Mouse (Mus musculus) lung, postnatal 25 days (tissue): ENCODE measurements around the gene Trmo.
A peak's percentile ranks its signal among the peaks of the same experiment; 100 is the strongest.

ENCODE experiments used
- DNase-seq: peaks from one replicate; pipeline ENCODE4 v3.0.0; 2022; ENCODE audit warnings: low spot score

Gene Trmo

DNA sequence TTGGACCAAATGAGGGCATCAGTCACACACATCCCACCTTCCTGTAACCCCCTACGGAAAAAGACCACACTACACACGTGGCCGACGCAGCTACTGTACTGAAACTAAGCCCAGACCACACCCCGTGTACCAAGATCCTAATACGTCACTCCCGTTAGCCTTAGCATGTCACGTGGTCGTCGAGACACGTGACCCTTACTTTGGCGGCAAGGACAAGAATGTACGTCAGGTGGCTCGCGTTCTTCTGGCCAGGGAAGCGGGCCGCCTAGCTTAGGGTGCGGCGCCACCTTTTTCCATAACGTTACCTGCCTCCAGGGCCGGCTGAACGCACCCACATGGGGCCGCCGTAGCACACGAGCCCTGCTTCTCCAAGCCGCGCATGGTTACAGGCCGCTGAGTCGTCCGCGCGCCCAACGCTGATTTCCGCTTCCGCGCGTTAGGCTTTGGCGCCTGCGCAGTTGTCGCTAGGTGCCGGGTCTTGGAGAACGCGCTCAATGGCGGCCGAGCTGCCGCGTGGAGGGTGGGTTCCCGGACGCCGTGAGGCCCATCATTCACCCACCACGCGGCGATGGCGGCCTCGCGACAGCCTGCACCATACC is at the start of gene Trmo:
TSS of gene Trmo (minus strand) at position 425 of the 599 bp plus-strand sequence.
- DNase-seq: peak; percentile 95

DNA sequence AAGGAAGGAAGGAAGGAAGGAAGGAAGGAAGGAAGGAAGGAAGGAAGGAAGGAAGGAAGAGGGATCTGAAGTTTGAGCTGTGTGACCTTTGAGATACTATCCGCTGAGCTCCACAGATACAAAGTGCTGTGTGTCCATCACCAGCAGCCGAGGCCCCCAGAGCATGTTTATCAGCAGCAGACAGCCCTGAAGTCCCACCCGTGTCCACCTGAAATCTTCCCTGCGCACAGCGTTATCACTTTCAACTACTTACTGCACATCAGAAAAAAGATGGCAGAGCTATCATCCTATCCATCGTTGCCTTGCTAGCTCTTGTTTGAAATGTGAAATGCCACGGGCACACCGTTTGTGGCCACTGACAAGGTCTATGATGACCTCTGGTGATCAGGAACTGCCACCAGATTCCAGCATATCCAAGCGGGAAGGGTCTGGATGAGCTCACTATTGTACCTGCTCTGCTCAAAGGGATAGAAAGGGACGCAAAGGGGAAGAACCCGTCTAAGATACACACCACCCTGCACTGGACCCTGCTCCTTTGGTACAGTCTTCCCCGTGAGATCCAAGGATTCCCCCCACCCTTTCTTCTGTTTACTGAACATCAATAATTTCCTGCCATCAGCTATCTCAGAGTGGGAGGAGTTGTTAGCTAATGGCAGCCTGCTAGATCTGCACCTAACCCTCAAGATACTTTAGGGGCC is 43.3 kb upstream of the Trmo start:
- no peak for DNase-seq

DNA sequence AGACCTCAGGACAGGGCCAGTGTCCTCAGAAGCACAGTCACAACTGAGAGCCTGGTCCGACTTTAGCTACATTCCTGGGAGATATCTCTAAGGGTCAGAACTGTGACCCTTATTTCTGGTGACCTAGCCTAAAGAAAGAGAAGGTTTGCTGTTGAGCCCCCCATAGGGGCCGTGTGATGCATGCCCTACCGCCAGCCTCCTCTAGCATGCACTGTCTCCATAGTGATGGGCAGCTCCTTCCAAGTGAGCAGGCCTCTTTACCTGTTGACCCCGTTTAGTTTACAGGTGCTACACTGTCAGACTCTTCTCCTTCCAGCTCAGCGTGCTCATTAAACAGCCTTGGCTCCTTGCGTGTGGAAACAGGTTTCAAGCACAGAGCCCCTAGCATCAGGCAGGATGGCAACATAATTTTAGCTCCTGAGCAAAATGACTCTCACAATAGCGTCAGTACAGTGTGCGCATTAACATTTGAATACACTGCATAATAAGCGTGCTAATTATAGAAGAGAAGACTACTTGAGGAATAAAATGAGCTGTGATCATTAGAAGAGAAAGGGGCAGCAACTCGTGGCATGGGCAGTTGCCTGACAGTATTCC is 39.8 kb upstream of the Trmo start:
- no peak for DNase-seq

DNA sequence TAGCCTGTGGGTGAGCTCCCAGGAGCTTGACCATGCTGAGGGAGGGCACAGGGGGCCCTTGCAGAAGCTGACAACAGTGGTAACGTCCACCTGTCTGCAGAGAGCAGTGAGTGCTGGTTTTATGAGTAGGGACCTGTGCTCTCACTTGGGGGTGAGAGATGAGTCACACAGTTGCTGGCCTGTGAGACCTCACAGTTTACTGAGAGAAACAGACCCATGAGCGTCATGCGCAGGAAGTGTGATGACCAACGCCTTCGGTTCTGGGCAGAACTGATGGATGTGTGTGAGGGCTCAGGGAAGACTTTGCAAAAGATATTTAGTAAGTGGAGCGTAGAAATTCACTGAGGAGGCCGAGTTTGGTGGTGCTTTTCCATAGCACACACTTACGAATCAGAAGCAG is 33.4 kb upstream of the Trmo start:
- DNase-seq: no peak

DNA sequence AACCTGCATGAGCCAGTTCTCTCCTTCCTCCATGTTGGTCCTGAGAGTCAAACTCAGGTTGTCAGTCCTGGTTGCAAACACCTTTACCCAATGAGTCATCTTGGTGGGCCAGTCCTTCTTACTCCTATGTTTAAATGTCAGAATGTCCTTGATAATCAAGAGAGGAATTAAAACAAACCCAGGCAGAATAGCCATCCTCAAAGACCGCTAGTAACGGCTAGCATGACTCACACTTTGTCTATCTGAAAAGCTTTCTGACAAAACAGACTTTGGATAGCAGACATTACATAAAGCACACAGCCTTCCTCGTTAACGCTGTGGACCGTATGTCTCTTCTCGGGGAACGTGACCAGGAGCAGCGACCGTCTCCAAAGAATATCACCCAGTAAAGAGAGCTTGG is 29.6 kb upstream of the Trmo start:
- no peak for DNase-seq

DNA sequence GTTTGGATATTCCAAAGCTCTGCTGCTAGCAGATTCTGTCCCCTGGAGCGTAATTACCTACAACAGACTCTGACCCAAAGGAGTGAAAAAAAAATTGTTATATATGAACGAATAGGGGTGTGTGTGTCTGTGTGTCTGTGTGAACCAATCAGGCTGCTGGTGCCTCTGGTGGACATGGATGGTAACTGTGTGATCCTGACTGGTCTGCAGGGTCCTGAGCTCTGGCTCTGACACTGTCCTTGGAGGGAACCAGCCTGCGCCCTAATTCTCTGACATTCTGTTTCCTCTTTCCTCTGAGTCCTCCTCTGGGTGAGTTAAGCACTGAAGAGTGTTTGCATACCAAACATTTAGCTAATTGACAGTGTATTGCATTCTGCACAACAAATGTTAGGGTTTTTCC is 28.3 kb upstream of the Trmo start:
- DNase-seq: peak; percentile 16

DNA sequence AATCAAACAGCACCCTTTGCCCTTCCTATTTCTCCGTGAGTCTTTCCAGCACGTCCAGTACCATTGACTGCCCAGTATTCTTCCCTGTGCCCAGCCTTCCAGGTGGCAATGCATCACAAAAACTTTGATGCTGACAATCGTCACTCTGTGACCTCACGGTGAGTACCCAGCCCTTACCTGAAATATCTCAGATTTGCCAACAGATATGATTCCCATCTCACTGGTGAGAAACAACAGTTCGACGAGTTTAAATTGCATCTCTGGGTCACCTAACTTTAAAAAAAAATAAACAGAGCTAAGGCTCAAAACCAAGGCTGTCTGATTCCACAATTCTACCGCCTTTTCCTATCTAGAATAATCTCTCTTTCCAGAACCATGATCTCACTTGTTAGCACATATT is 24.2 kb upstream of the Trmo start, which contains the start of gene Hemgn:
TSS of gene Hemgn (minus strand) at position 101 of the 400 bp plus-strand sequence.
- no peak for DNase-seq

DNA sequence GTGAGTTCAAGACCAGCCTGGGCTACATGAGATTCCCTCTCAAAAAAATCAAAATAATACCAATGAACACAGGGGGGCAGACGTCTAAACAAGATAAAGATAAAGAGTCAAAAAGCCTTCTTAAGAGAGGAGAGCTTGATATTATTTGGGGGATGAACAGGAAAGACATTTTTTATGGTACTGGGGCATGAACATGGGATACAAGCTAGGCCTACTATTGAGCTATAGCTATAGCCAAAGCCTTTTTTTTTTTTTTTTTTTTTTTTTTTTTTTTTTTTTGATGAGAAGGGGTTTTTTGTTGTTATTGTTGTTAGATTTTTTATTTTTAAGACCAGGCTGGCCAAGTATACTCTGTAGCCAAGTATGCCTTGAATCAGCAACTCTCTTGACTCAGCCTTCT is 22.9 kb upstream of the Trmo start:
- DNase-seq: no peak

DNA sequence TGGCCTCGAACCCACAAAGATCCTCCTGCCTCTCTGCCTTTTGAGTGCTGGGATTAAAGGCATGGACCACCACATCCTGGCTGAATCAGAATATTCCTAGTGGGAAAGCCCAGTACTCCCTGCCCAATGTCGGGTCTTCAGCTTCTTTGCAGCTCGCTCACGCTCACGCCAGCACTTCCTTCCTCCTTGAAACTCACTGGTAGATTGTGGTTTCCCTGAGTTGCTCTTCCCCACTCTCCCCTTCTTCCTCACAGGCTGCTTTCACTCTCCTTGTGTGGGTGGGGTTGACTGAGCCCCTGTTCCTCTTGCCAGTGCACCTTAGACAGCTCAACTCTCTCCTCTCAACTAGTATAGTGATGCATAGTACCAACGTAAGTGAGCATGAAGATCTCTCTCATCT is 22.3 kb upstream of the Trmo start:
- peak; percentile 26 for DNase-seq

DNA sequence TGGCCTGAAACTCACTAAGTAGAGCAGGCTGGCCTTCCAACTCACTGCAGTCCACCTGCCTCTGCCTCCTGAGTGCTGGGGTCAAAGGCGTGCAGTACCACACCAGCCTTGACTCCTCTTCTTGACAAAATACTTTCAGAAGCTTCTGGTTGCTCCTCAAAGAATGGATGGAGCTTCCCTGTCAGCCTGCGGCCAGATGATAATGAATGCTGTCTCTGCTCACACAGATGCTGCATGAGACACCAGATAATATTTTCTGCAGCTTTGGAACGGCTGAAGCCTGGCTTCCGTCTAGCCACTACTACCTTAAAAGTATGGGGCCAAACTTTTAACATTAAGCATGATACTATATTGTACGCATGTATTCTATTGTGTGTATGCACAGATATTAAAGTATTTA is 21.4 kb upstream of the Trmo start:
- no peak for DNase-seq

DNA sequence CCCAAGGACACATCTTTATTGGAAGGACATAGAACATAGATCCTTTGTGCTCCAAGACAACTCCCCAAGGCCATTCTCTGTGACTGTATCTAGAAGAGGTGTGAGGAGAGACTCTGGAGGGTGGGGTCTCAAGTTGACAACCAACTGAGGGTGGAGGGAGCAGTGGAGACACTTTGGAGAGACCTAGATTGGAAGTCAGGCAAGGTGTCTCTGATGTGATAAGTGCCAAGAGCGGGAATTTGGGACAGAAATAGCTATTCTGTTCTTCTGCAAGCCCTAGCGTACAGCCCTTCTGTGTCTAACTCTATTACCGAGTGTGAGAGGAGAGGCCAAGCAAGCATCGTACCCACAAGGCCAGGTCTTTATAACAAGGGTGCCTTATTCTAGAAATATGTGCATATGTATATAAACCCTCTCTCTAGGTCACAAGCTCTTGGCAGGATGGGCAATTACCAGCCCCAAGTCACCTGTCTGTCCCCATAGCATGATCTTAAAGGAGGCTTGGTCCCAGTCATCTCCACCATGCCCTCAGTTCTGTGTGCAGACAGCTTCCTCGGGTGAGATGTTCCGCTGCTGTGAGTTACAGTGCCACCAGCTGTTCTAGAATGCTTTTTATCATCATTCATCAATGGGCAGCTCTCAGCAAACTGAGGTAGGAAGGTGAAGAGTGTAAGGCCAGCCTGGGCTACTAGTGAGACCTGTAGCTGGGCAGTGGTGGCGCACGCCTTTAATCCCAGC is 17.9 kb upstream of the Trmo start:
- DNase-seq: no peak

DNA sequence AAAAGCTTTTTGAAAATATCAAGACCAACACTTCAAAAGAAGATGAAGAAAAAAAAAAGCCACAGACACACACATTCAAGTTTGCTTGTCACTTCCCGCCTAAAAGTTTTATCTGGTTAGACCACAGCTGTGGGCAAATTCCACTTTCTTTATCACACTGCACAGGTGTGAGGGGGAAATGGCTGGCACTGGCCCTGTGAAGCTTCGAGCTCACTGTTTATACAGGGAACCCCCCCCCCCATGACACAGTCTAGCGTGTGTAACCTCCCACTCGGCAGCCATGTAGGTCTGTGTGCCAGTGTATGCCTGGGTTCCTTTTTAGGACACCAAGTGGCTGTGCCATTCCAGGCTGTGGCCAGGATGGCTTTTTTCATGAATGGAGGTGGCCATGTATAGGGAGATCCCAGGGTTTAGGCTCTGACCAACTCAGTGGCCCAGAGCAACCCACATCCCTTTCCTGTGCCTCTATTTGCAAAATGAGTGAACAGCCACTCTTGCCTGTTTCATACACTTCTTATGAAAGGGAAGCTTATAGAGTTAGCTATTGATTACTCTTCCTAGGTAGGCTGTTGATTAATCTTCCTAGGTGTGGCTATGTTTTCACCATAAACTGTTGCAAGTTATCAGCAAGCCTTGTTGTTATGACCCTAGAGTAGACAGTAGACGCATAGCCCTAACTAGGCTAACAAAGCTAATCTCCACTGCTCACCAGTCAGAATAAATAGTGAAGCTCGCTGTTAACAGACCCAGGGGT is 15.0 kb upstream of the Trmo start:
- no peak for DNase-seq

DNA sequence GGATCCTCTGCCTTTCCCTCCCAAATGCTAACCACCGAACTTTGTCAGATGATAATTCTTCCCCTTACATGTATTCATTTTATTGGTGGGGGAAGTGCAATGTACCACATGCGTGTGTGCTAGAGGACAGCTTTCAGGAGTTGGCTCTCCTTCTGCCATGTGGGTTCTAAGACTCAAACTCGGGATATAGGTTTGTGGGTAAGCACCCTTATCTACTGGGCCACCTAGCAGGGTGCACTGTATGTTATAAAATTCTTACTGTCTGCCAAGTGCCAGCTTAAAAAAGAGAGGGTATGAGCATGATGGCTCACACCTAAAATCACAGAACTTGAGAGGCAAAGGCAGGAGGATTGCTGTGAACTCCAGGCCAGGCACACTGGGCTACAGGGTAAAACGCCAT is 9.6 kb upstream of the Trmo start:
- DNase-seq: no peak

DNA sequence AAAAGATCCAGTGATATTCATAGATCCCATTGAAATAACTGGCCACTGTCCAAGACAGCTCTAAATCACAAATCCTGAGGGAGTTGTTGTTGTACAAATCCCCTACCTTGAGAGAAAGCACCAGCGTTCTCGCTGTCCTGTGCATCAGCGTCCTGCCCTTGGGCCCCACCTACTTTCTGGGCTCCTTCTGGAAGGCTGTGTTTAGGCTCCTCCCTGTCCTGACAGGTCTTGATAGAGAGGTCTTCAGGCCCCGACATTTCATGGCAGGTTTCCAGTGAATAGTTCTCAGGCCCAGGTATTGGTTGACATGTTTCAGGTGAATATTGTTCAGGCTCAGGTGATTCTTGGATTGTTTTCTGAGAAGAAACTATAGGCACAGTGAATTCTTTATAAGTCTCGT is 6.5 kb upstream of the Trmo start:
- no peak for DNase-seq

DNA sequence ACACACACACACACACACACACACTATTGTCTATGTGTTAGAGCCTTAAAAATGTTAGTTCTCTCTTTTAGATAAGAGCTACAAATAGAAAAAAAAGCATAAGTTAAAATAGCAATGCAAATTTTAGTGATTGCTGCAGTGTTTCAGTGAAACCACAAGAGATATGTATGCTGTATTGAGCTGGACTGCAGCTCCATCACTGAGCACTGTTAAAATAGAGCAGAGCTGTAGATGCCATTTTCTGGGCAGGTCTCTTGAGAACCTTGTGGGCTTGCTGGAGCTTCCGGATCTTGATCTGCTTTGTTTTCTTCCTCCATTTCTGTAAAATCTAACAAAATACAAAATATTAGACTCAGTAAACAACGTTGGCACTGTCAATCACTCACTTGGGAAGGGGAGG is 5.2 kb upstream of the Trmo start:
- DNase-seq: no peak

DNA sequence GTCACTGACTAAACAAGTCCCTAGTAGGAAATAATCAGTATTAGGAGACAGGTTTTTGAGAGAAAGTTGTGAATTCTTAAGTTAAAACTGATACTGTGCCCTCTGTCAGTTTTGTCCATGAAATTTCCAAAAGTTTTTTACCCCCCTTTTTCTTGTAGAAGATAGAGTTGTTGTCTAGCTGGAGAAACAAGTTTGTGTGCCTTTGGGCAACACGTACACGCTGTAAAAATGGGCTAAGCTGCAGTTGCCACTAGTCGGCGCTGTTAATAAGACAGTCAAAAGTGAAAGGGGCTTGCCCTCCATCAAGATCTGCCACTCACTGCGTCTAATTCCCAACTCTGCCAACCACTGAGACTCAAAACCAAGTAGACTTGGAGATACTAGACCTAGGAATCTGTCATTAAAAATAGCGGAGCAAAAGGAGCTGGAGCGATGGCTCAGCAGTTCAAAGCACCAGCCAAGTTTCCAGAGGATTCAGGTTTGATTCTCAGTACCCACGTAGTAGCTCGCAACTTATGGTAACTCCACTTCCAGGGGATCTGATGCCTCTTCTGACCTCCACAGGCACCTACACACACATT is 1.2 kb upstream of the Trmo start:
- peak; percentile 89 for DNase-seq

DNA sequence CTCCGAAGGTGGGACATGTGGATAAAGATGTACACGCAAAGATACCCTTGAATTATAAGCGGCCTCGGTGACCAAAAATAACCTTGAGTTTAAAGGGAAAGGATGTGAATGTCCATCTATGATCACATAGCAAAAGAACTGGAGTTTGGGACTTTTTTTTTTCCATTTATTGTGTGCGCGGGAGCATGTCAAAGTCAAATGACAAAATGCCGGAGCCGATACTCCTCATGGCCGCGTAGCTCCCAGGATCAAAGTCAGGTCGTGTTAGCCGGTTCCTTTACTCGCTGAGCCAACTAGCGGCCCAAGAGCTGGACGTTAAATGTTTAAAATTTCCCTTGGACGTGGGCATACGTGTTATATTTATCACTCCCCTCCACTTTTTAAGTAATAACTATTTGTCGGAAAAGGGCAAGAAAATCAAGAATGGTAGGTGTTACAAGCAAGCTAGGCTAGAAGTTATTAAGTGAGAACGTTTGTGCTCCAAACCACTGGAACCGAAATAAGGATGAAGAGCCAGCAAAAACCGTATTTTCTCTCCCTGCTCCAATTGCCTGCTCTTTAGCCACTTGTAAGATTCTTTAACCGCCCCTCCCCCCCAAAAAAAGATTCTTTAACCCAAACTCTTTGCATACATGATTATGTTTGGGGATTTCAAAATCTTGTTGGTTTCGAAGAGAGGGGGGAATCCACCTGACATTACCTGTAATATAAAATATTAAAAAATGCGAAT is 540 bp upstream of the Trmo start:
- no peak for DNase-seq

DNA sequence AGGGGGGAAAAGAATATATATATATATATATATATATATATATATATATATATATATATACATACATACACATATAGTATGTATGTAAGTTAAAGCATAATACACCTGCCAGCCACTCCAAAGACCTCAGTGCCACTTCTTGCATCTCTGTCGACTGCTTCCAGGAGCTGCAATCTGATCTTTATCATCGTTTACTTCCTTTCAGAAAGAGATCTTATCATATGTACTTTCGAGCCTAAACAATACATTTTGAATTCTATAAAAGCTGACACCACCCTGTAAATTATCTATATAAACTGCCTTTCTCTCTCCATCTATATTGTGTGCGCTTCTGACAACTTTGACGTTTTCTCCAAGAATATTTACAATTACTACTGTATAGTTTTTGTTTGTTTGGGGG is 681 bp downstream of the Trmo start:
- no peak for DNase-seq

DNA sequence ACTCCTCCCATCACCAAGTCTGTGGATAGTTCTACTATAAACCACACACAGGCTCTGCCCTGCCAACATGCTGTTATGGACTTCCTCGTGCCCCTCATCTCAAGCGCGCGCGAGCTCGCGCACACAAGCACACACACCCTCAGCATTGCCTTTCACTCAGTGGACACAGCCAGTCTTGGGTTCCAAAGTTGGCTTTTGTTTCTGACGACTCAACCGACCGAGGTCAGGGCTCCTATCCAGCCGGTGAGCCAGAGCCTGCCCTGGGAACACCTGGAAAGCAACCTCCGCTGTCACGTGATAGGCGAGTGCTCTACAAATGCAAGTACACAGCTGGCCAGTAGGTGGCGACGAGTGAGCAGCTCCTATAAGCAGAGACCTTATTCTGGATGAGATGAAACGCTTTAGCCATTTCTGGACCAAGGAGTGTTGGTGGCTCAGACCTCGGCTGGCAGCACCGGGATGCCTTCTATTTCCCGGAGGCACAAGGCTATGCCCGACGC is 14.3 kb downstream of the Trmo start:
- DNase-seq: peak; percentile 89

DNA sequence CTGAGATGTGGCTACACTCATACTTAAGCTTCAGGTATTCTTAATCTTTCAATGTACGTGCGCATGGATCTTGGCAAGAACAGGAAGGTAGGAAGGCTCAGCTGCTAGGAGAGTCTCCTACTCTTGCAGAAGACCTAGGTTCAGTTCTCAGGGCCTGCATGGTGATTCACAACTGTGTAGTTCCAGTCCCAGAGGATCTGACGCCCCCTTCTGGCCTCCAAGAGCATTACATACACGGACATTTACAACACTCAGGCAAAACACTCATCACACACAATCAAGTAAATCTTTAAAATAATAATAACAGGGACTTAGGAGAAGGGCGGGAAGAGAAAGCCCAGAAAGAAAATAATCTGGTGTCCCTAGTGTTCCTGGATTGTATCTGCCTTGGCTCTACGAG is 14.8 kb downstream of the Trmo start:
- no peak for DNase-seq

DNA sequence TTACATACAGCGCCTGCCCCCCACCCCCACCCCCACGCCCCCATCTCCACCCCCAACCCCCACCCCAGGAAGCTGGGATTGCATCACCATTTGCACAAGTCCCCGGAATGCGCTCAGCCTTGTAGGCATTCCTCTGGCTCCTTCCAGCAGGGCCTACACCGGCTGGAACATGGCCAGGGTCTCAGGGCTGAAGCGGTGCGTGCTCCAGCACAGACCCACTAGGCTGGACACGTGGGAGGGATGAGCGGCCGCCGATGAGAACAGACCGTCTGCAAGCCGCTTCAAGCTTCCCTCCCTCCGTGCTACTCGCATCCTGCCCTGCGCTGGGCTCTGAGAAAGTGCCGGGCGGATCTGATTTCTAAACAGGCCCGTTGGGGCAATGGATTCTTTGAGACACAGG is 18.2 kb downstream of the Trmo start:
- peak; percentile 74 for DNase-seq
